Mouse (Mus musculus) cerebellum, adult 2 months (tissue): Measurements from ENCODE around the gene Tmtc1. TPM values are rescaled to one million over a fixed set of nuclear protein-coding genes. Genes with fewer than 3 reads are reported as not detected.

Experiments used
- DNase-seq, 2 experiments: peaks; one replicate each; pipeline ENCODE4 v3.0.0; 2021
- H3K27ac ChIP-seq: fragments of 200-500 bp; 2 replicates; pipeline ENCODE4 v1.5.1; 2012; ENCODE audit warnings: low read length, control low read depth, inconsistent platforms; ENCODE audit not compliant: insufficient read depth
- H3K27me3 ChIP-seq: fragments of 200-500 bp; 2 replicates; pipeline ENCODE4 v1.6.1; 2012; ENCODE audit warnings: inconsistent platforms, mild to moderate bottlenecking, low read length, moderate library complexity; ENCODE audit not compliant: control insufficient read depth, insufficient read depth
- H3K4me1 ChIP-seq: fragments of 200-500 bp; 2 replicates; pipeline ENCODE4 v1.6.1; 2011; ENCODE audit warnings: low read length; ENCODE audit not compliant: control insufficient read depth, insufficient read depth
- H3K4me3 ChIP-seq: fragments of 200-500 bp; replicated peaks from 2 replicates; pipeline ENCODE3; 2011; ENCODE audit warnings: mild to moderate bottlenecking, low read depth, low read length, control low read depth; ENCODE audit not compliant: insufficient read depth
- CTCF ChIP-seq: fragments of 200-500 bp; IDR thresholded peaks from 2 replicates; pipeline ENCODE4 v1.5.1; 2011; ENCODE audit warnings: low read depth, mild to moderate bottlenecking, control low read depth, low read length, moderate library complexity, borderline replicate concordance; ENCODE audit not compliant: insufficient read depth
- POLR2A ChIP-seq: fragments of 200-500 bp; IDR thresholded peaks from 2 replicates; pipeline ENCODE4 v1.6.1; 2011; ENCODE audit warnings: low read length, control low read depth, borderline replicate concordance; ENCODE audit not compliant: insufficient read depth
- WGBS: fragments of 180-500 bp; shearing (Covaris S2); methylation state at CpG from one replicate; pipeline ENCODE4 v1.1.7; 2018; 5-methylcytosine and 5-hydroxymethylcytosine counted together
- polyA plus RNA-seq: library from polyadenylated mRNA; depleted of rRNA; stranded (reverse); fragments of >200 nt; gene quantifications from 2 replicates; pipeline ENCODE4 v1.2.3, GENCODE M21; 2012

Gene Tmtc1
- polyA plus RNA-seq, 1 experiment, result 18.5 TPM

GRCm38 (mm10) chr6:148328130-148328529, 116.1 kb downstream of the Tmtc1 start:
- H3K27ac ChIP-seq, result no peak overlapping the region
- WGBS, result 81% methylated on average over 6 of the region's 6 CpGs
- TF ChIP-seq POLR2A, result no peak
- no peak for TF ChIP-seq CTCF
- H3K27me3 ChIP-seq, result no peaks in the 10 kb centered on the region
- DNase-seq, result no peak
- no peak overlapping the region for H3K4me3 ChIP-seq
- no peaks in the 10 kb centered on the region for H3K4me1 ChIP-seq

GRCm38 (mm10) chr6:148318736-148319135, 125.5 kb downstream of the Tmtc1 start:
- no peak for TF ChIP-seq POLR2A
- TF ChIP-seq CTCF, result no peak
- H3K27me3 ChIP-seq, result no peaks in the 10 kb centered on the region
- no peak overlapping the region for H3K27ac ChIP-seq
- no peak for DNase-seq
- H3K4me1 ChIP-seq, result no peaks in the 10 kb centered on the region
- no peak overlapping the region for H3K4me3 ChIP-seq

- H3K4me3 ChIP-seq, result no peak overlapping the region
- no peak overlapping the region for H3K27ac ChIP-seq
- no peaks in the 10 kb centered on the region for H3K27me3 ChIP-seq
- WGBS, result 65% methylated on average over 5 of the region's 5 CpGs
- DNase-seq, result no peak
- TF ChIP-seq POLR2A (no peak), CTCF (no peak)
- H3K4me1 ChIP-seq, result no peaks in the 10 kb centered on the region
Measured at GRCm38 (mm10) chr6:148315571-148316080, 128.6 kb downstream of the Tmtc1 start.

- Histone ChIP-seq H3K27ac (no peak overlapping the region), H3K4me3 (no peak overlapping the region), H3K4me1 (no peaks in the 10 kb centered on the region), H3K27me3 (no peaks in the 10 kb centered on the region)
- no peak for DNase-seq
- TF ChIP-seq CTCF, result no peak
Measured at GRCm38 (mm10) chr6:148315106-148315505, 129.1 kb downstream of the Tmtc1 start.

- Histone ChIP-seq H3K27ac (no peak overlapping the region), H3K4me3 (no peak overlapping the region), H3K4me1 (no peaks in the 10 kb centered on the region), H3K27me3 (no peaks in the 10 kb centered on the region)
- TF ChIP-seq POLR2A (no peak), CTCF (no peak)
- DNase-seq, result no peak
- 20% methylated on average over 2 of the region's 2 CpGs for WGBS
Measured at GRCm38 (mm10) chr6:148310981-148311380, 133.2 kb downstream of the Tmtc1 start.

GRCm38 (mm10) chr6:148305821-148306220, 138.4 kb downstream of the Tmtc1 start:
- no peak overlapping the region for H3K4me3 ChIP-seq
- no peaks in the 10 kb centered on the region for H3K4me1 ChIP-seq
- H3K27me3 ChIP-seq, result no peaks in the 10 kb centered on the region
- 88% methylated on average over 5 of the region's 5 CpGs for WGBS
- no peak overlapping the region for H3K27ac ChIP-seq
- no peak for DNase-seq
- no peak for TF ChIP-seq CTCF
- TF ChIP-seq POLR2A, result no peak

- 88% methylated on average over 3 of the region's 3 CpGs for WGBS
- no peak overlapping the region for H3K4me3 ChIP-seq
- DNase-seq, result no peak
- no peak for TF ChIP-seq CTCF
- no peak for TF ChIP-seq POLR2A
- H3K27ac ChIP-seq, result no peak overlapping the region
- H3K4me1 ChIP-seq, result no peaks in the 10 kb centered on the region
- H3K27me3 ChIP-seq, result no peaks in the 10 kb centered on the region
Measured at GRCm38 (mm10) chr6:148305191-148305590, 139.0 kb downstream of the Tmtc1 start.

- no peak overlapping the region for H3K27ac ChIP-seq
- H3K27me3 ChIP-seq, result no peaks in the 10 kb centered on the region
- H3K4me3 ChIP-seq, result no peak overlapping the region
- TF ChIP-seq CTCF (no peak), POLR2A (no peak)
- H3K4me1 ChIP-seq, result no peaks in the 10 kb centered on the region
- WGBS, result 83% methylated on average over 2 of the region's 2 CpGs
- no peak for DNase-seq
Measured at GRCm38 (mm10) chr6:148302261-148302660, 141.9 kb downstream of the Tmtc1 start.

- Histone ChIP-seq H3K4me1 (no peaks in the 10 kb centered on the region), H3K27me3 (no peaks in the 10 kb centered on the region), H3K27ac (no peak overlapping the region), H3K4me3 (no peak overlapping the region)
- TF ChIP-seq POLR2A, result no peak
- no peak for TF ChIP-seq CTCF
- DNase-seq, result no peak
- 71% methylated on average over 4 of the region's 4 CpGs for WGBS
Measured at GRCm38 (mm10) chr6:148297086-148297485, 147.1 kb downstream of the Tmtc1 start.
